Mouse (Mus musculus) cerebellum, adult 2 months (tissue): ENCODE results near the gene Pif1.

Experiments used
- CTCF ChIP-seq: fragments of 200-500 bp; IDR thresholded peaks from 2 replicates; pipeline ENCODE4 v1.5.1; 2011; ENCODE audit warnings: low read depth, mild to moderate bottlenecking, control low read depth, low read length, moderate library complexity, borderline replicate concordance; ENCODE audit not compliant: insufficient read depth
- POLR2A ChIP-seq: fragments of 200-500 bp; IDR thresholded peaks from 2 replicates; pipeline ENCODE4 v1.6.1; 2011; ENCODE audit warnings: low read length, control low read depth, borderline replicate concordance; ENCODE audit not compliant: insufficient read depth

DNA sequence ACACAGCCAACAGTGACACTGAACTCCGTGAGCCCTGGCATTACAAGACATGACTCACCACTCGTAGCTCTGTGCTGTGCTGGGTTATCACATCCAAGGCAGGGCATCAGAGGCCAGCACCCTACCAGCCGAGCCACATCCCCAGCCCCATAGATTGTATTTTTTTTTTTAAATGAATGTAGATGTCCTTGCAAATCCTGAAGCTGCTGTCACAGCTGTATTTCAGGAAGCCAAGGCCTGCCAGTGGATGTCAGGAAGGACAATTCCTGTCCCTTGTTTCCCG lies 40.6 kb upstream of the Pif1 start:
- no peak for TF ChIP-seq CTCF
- TF ChIP-seq POLR2A, result no peak
